Mouse (Mus musculus) midbrain, postnatal 0 days (tissue): ENCODE results near the gene Ltbp2. TPM values are rescaled to one million over a fixed set of nuclear protein-coding genes. Genes with fewer than 3 reads are reported as not detected.

Experiments
- ATAC-seq: fragments of 200-750 bp; cut with Nextera tagmentation; 2 replicates; pipeline ENCODE4 v1.8.0; 2017; ENCODE audit warnings: moderate number of reproducible peaks, mild to moderate bottlenecking, moderate TSS enrichment, moderate library complexity; ENCODE audit not compliant: low FRiP score
- DNase-seq: peaks from one replicate; pipeline ENCODE4 v3.0.0-alpha.2; 2015; ENCODE audit warnings: low spot score
- H3K27ac ChIP-seq: fragments of 300-500 bp; sonication (generic); 2 replicates; pipeline ENCODE4 v1.5.1; 2014; ENCODE audit warnings: low read depth, mild to moderate bottlenecking, low read length, mixed read lengths
- H3K27me3 ChIP-seq: fragments of 300-500 bp; sonication (generic); 2 replicates; pipeline ENCODE4 v1.6.1; 2014; ENCODE audit warnings: low read length, control low read depth, mixed read lengths; ENCODE audit not compliant: insufficient read depth
- H3K36me3 ChIP-seq: fragments of 300-500 bp; sonication (generic); 2 replicates; pipeline ENCODE4 v1.6.1; 2014; ENCODE audit warnings: low read length, control low read depth, mixed read lengths; ENCODE audit not compliant: insufficient read depth
- H3K4me1 ChIP-seq: fragments of 300-500 bp; sonication (generic); 2 replicates; pipeline ENCODE4 v1.6.1; 2014; ENCODE audit warnings: mild to moderate bottlenecking, control low read depth, antibody characterized with exemption, low read length, mixed read lengths; ENCODE audit not compliant: insufficient read depth
- H3K4me2 ChIP-seq: fragments of 300-500 bp; sonication (generic); 2 replicates; pipeline ENCODE4 v1.6.1; 2014; ENCODE audit warnings: low read depth, mild to moderate bottlenecking, low read length, mixed read lengths; ENCODE audit not compliant: poor library complexity, severe bottlenecking
- H3K4me3 ChIP-seq: fragments of 300-500 bp; sonication (generic); 2 replicates; pipeline ENCODE4 v1.5.1; 2014; ENCODE audit warnings: low read depth, mild to moderate bottlenecking, low read length, moderate library complexity
- H3K9ac ChIP-seq: fragments of 300-500 bp; sonication (generic); replicated peaks from 2 replicates; pipeline ENCODE4 v1.6.1; 2014; ENCODE audit warnings: mild to moderate bottlenecking, low read length, moderate library complexity, mixed read lengths; ENCODE audit not compliant: poor library complexity, severe bottlenecking
- H3K9me3 ChIP-seq: fragments of 300-500 bp; sonication (generic); 2 replicates; pipeline ENCODE4 v1.6.1; 2016; ENCODE audit warnings: low read length, control low read depth
- CTCF ChIP-seq: IDR thresholded peaks from 2 replicates; pipeline ENCODE4 v1.5.1; 2016; ENCODE audit warnings: antibody characterized with exemption, mild to moderate bottlenecking
- WGBS: fragments of 180-500 bp; shearing (Covaris S2); extraction: QIAGEN DNeasy Blood & Tissue Kit; methylation state at CpG from one replicate; pipeline ENCODE4 v1.1.7; 2014; 5-methylcytosine and 5-hydroxymethylcytosine counted together
- polyA plus RNA-seq: library from polyadenylated mRNA; unstranded; fragments of >200 nt; fragmentation: Nextera tagmentation; extraction: Ambion mirVana; gene quantifications from 2 replicates; pipeline ENCODE4 v1.2.1, GENCODE M21; 2015
- total RNA-seq: library from RNA; depleted of rRNA; stranded (reverse); fragments of >200 nt; gene quantifications from 2 replicates; pipeline ENCODE4 v1.2.3, GENCODE M21; 2014

The Ltbp2 gene
- total and polyA plus RNA-seq, 2 experiments from 2014 or later = 0.14 to 4.0 TPM

GRCm38 (mm10) chr12:84856532-84856931, 19.8 kb downstream of the Ltbp2 start:
- Histone ChIP-seq H3K4me1 (no peaks in the 10 kb centered on the region), H3K9ac (no peak overlapping the region), H3K27ac (no peak overlapping the region), H3K36me3 (no peaks in the 10 kb centered on the region), H3K27me3 (no peaks in the 10 kb centered on the region), H3K9me3 (no peaks in the 10 kb centered on the region), H3K4me3 (no peak overlapping the region), H3K4me2 (no peak overlapping the region)
- WGBS = 84% methylated on average over 8 of the region's 8 CpGs
- no peak for TF ChIP-seq CTCF
- ATAC-seq (no peak), DNase-seq (no peak)

GRCm38 (mm10) chr12:84855084-84855625, 21.2 kb downstream of the Ltbp2 start:
- Histone ChIP-seq H3K9ac (no peak overlapping the region), H3K27me3 (no peaks in the 10 kb centered on the region), H3K36me3 (no peaks in the 10 kb centered on the region), H3K4me3 (no peak overlapping the region), H3K4me2 (no peak overlapping the region), H3K9me3 (no peaks in the 10 kb centered on the region), H3K4me1 (no peaks in the 10 kb centered on the region), H3K27ac (no peak overlapping the region)
- no peak for TF ChIP-seq CTCF
- 93% methylated on average over 4 of the region's 4 CpGs for WGBS
- DNase-seq = no peak
- no peak for ATAC-seq

- TF ChIP-seq CTCF = no peak
- ATAC-seq = no peak
- Histone ChIP-seq H3K27me3 (no peaks in the 10 kb centered on the region), H3K4me3 (no peak overlapping the region), H3K9me3 (no peaks in the 10 kb centered on the region), H3K4me2 (no peak overlapping the region), H3K9ac (no peak overlapping the region), H3K27ac (no peak overlapping the region), H3K36me3 (no peaks in the 10 kb centered on the region), H3K4me1 (no peaks in the 10 kb centered on the region)
- 87% methylated on average over 4 of the region's 4 CpGs for WGBS
- no peak for DNase-seq
Observed at GRCm38 (mm10) chr12:84854392-84855033, 21.8 kb downstream of the Ltbp2 start.

GRCm38 (mm10) chr12:84851403-84852040, 24.8 kb downstream of the Ltbp2 start:
- no peaks in the 10 kb centered on the region for H3K36me3 ChIP-seq
- H3K27me3 ChIP-seq = no peaks in the 10 kb centered on the region
- ATAC-seq (no peak), DNase-seq (no peak)
- no peak overlapping the region for H3K4me3 ChIP-seq
- no peaks in the 10 kb centered on the region for H3K4me1 ChIP-seq
- H3K27ac ChIP-seq = no peak overlapping the region
- H3K9ac ChIP-seq = no peak overlapping the region
- WGBS = 54% methylated on average over 11 of the region's 11 CpGs
- no peak overlapping the region for H3K4me2 ChIP-seq
- no peak for TF ChIP-seq CTCF
- no peaks in the 10 kb centered on the region for H3K9me3 ChIP-seq

GRCm38 (mm10) chr12:84847882-84848281, 28.4 kb downstream of the Ltbp2 start:
- Histone ChIP-seq H3K27me3 (no peaks in the 10 kb centered on the region), H3K4me2 (no peak overlapping the region), H3K36me3 (no peaks in the 10 kb centered on the region), H3K4me1 (no peaks in the 10 kb centered on the region), H3K27ac (no peak overlapping the region), H3K9ac (no peak overlapping the region), H3K9me3 (no peaks in the 10 kb centered on the region), H3K4me3 (no peak overlapping the region)
- DNase-seq = no peak
- TF ChIP-seq CTCF = no peak
- WGBS = 71% methylated on average over 6 of the region's 6 CpGs
- no peak for ATAC-seq

- DNase-seq (no peak), ATAC-seq (no peak)
- Histone ChIP-seq H3K4me3 (no peak overlapping the region), H3K4me2 (no peak overlapping the region), H3K36me3 (no peaks in the 10 kb centered on the region), H3K4me1 (no peaks in the 10 kb centered on the region), H3K9me3 (no peaks in the 10 kb centered on the region), H3K27me3 (no peaks in the 10 kb centered on the region), H3K27ac (no peak overlapping the region), H3K9ac (no peak overlapping the region)
- no peak for TF ChIP-seq CTCF
- WGBS = 73% methylated on average over 7 of the region's 7 CpGs
Observed at GRCm38 (mm10) chr12:84847480-84847879, 28.9 kb downstream of the Ltbp2 start.
